Mouse (Mus musculus) embryonic facial prominence, embryonic 13.5 days (tissue): ENCODE results near the gene Wdr81. TPM values are rescaled to one million over a fixed set of nuclear protein-coding genes. Genes with fewer than 3 reads are reported as not detected.

ENCODE experiments used
- ATAC-seq: fragments of 200-750 bp; cut with Nextera tagmentation; 2 replicates; pipeline ENCODE4 v1.8.0; 2017; ENCODE audit warnings: low read depth; ENCODE audit not compliant: insufficient number of reproducible peaks, insufficient read depth, low FRiP score, low TSS enrichment
- H3K27ac ChIP-seq: fragments of 300-500 bp; sonication (generic); 2 replicates; pipeline ENCODE4 v1.5.1; 2015; ENCODE audit warnings: moderate library complexity, mild to moderate bottlenecking, inconsistent platforms
- H3K27me3 ChIP-seq: fragments of 300-500 bp; sonication (generic); 2 replicates; pipeline ENCODE4 v1.6.1; 2015; ENCODE audit warnings: mild to moderate bottlenecking, inconsistent platforms
- H3K36me3 ChIP-seq: fragments of 300-500 bp; sonication (generic); 2 replicates; pipeline ENCODE4 v1.6.1; 2015; ENCODE audit warnings: mild to moderate bottlenecking, inconsistent platforms
- H3K4me1 ChIP-seq: fragments of 300-500 bp; sonication (generic); 2 replicates; pipeline ENCODE4 v1.6.1; 2015; ENCODE audit warnings: inconsistent platforms
- H3K4me2 ChIP-seq: fragments of 300-500 bp; sonication (generic); 2 replicates; pipeline ENCODE4 v1.6.1; 2015; ENCODE audit warnings: moderate library complexity, mild to moderate bottlenecking, inconsistent platforms
- H3K4me3 ChIP-seq: fragments of 300-500 bp; sonication (generic); 2 replicates; pipeline ENCODE4 v1.5.1; 2015; ENCODE audit warnings: mild to moderate bottlenecking, inconsistent platforms
- H3K9ac ChIP-seq: fragments of 300-500 bp; sonication (generic); 2 replicates; pipeline ENCODE4 v1.6.1; 2015; ENCODE audit warnings: mild to moderate bottlenecking, inconsistent platforms
- H3K9me3 ChIP-seq: fragments of 300-500 bp; sonication (generic); 2 replicates; pipeline ENCODE4 v1.6.1; 2016; ENCODE audit warnings: inconsistent platforms
- WGBS: fragments of 180-500 bp; shearing (Covaris S2); methylation state at CpG from one replicate; pipeline ENCODE4 v1.1.7; 2015; ENCODE audit warnings: mixed read lengths; 5-methylcytosine and 5-hydroxymethylcytosine counted together
- polyA plus RNA-seq: library from polyadenylated mRNA; unstranded; fragments of >200 nt; fragmentation: Nextera tagmentation; extraction: Ambion mirVana; gene quantifications from 2 replicates; pipeline ENCODE4 v1.2.1, GENCODE M21; 2015

The Wdr81 gene
- polyA plus RNA-seq, 1 experiment from 2014 or later = 5.3 TPM

DNA sequence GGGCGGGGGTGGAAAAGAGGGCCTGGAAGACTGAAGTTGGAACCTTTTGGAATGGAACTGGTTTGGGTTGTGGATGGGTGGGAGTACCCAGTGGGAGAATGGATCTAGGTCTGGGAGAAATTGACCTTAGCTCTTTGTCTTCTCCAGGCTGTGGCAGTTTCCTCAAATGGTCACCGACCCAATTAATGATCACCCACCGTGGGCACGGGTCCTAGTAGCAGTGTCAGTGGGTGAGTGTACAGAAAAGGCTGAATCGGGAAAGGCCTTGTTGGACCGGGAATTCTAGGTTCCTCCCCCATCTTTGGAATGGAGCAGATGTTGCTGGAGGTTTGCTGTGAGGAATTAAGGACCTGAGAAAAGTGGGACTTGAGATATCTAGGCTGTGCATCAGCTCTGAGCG lies 13.9 kb upstream of the Wdr81 start:
- Histone ChIP-seq H3K9ac (peak overlapping the region; percentile 80), H3K27me3 (no peaks in the 10 kb centered on the region), H3K9me3 (no peaks in the 10 kb centered on the region), H3K27ac (peak overlapping the region; percentile 70), H3K4me2 (peak overlapping the region; percentile 78), H3K4me1 (peaks cover 21% of the 10 kb centered on the region), H3K36me3 (peaks cover 11% of the 10 kb centered on the region), H3K4me3 (peak overlapping the region; percentile 52)
- WGBS = 68% methylated on average over 7 of the region's 7 CpGs
- ATAC-seq = no peak; the same call in 1 of the 2 replicates

DNA sequence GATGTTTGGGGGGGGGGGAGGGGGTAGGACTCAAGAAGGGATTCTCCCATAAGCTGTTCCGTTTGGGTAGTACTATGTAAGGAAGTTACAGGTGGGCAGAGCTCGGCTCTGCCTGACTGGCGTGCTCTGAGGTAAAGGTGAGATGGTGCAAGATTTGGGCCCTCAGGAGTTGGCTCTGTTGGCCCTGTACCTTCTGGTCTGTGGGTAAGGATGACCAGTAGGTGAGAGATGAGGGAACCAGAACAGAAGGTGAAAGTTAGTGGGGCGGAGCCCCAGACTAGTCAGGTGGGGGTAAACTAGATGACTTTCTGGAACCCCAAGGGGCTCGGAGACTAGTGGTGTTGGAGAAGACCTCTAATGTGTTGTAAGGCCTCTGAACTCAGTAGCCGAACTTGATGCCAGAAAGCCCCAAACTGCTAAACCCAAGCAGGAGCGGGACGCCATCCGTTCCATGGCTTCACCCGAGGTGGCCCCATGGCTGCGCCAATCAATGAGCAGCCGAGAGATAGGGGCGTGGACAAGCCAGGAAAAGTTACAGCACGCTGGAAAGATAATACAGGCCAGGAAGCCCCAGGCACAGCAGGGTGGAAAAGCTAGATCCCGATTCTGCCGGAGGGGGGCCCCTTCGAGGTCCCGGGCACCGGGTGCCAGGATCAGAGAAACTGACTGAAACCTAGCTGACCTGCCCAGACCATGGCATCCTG lies 13.1 kb upstream of the Wdr81 start:
- ATAC-seq = peak; percentile 69; the same call in 1 of the 2 replicates
- peak overlapping the region; percentile 70 for H3K27ac ChIP-seq
- peak overlapping the region; percentile 52 for H3K4me3 ChIP-seq
- H3K4me1 ChIP-seq = peaks cover 28% of the 10 kb centered on the region
- no peaks in the 10 kb centered on the region for H3K27me3 ChIP-seq
- no peaks in the 10 kb centered on the region for H3K9me3 ChIP-seq
- peaks cover 11% of the 10 kb centered on the region for H3K36me3 ChIP-seq
- peak overlapping the region; percentile 78 for H3K4me2 ChIP-seq
- H3K9ac ChIP-seq = peak overlapping the region; percentile 80
- WGBS = 20% methylated on average over 19 of the region's 19 CpGs

DNA sequence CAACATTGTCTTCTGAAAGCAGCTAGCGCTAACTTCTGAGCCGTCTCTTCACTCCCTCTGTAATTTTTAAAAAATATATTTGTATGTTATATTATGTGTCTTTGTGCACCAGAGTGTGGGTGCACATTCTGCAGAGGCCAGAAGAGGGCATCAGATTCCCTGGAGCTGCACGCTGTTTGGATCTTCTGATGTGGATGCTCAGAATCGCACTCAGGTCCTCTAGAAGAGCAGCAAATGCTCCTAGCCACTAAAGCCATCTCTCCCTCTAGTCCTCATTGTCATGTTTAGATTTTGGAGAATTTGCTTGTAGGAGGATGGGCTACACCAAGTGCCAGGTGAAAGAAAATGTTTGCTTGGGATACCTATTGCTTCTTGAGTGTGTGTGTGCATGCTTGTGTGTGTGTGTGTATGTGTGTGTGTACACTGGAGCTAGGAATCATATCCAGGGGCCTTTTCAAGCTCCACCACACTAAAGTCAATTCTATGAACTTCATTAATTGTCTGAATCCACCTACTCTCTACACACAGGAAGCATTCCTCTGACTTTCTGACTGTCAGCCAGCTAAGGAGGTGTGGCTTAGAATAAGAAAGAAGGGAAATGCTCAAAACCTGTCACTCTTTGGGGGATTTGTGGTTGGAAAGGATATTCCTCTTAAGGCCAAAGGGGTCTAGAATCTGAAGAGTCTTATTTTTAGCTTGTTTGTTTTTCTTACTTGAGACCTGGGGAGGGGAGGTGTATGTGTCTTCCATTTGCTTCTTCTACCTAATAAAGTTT lies 12.4 kb upstream of the Wdr81 start:
- no peaks in the 10 kb centered on the region for H3K27me3 ChIP-seq
- no peak overlapping the region; the same call in 1 of the 2 replicates for H3K4me2 ChIP-seq
- ATAC-seq = no peak
- no peak overlapping the region for H3K4me3 ChIP-seq
- 95% methylated on average over 4 of the region's 4 CpGs for WGBS
- no peaks in the 10 kb centered on the region for H3K9me3 ChIP-seq
- H3K4me1 ChIP-seq = peaks cover 36% of the 10 kb centered on the region
- H3K27ac ChIP-seq = no peak overlapping the region; the same call in 1 of the 2 replicates
- peaks cover 11% of the 10 kb centered on the region for H3K36me3 ChIP-seq
- H3K9ac ChIP-seq = no peak overlapping the region

DNA sequence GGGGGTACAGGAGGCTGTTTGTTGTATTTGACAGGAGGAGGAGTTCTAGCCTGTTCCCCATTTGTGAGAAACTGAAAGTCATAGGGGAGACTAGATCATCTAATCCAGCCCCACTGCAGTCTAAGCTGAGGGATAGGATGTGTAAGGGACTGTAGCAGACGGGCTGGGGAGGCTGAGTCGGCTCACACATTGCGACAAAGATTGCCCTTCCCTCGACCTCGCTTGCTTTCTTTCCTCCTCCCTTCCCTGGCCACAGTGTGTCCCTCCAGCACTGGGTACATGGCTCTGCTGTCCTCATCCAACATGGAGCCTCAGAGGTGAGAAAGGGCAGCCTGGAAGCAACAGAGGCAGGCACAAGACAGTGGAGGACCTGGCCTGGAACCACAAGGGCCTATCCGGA lies 10.5 kb upstream of the Wdr81 start:
- Histone ChIP-seq H3K27ac (no peak overlapping the region), H3K36me3 (peaks cover 11% of the 10 kb centered on the region), H3K9ac (no peak overlapping the region), H3K4me1 (peaks cover 40% of the 10 kb centered on the region), H3K9me3 (no peaks in the 10 kb centered on the region), H3K4me3 (no peak overlapping the region), H3K27me3 (no peaks in the 10 kb centered on the region), H3K4me2 (no peak overlapping the region)
- ATAC-seq = no peak
- WGBS = 80% methylated on average over 6 of the region's 6 CpGs

DNA sequence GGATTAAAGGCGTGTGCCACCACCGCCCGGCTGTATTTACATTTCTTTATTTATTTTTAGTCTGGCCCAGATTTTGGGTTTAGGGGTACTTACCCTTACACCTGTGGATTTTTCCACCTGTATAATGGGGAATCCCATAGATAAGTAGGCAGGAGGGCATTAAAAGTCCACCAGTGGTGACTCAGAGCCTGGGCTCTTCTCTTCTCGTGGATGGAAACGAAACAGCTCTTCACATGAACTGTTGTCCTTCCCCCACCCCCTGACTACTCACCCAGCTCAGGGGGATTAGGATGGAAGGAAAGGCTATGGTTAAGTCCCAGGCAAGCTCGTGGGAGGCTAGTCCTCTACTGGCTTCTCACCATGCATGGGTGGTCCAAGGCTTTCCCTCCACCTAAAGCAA lies 9.9 kb upstream of the Wdr81 start:
- Histone ChIP-seq H3K4me1 (peaks cover 46% of the 10 kb centered on the region), H3K9me3 (no peaks in the 10 kb centered on the region), H3K27ac (no peak overlapping the region), H3K9ac (no peak overlapping the region), H3K36me3 (peaks cover 11% of the 10 kb centered on the region), H3K4me2 (no peak overlapping the region), H3K4me3 (no peak overlapping the region), H3K27me3 (no peaks in the 10 kb centered on the region)
- WGBS = 87% methylated on average over 6 of the region's 6 CpGs
- no peak for ATAC-seq

DNA sequence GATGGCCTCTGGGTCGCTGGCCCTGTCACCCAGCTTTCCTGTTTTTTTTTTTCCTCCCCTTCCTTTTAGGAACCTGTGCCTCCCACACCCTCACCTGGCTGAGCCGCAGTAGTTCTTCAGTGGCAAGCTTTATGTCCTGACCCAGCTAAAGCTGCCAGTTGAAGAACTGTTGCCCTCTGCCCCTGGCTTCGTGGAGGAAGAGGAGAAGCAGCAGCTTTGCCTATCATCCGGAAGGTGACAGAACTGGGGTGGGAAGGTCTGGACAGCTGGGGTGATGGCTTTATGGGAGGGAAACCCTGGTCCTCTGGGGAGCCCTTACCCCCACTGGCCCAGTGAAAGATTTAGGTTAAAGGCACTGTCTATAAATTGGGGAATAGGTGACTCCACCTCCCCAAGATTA lies 9.1 kb upstream of the Wdr81 start:
- no peak overlapping the region for H3K4me3 ChIP-seq

DNA sequence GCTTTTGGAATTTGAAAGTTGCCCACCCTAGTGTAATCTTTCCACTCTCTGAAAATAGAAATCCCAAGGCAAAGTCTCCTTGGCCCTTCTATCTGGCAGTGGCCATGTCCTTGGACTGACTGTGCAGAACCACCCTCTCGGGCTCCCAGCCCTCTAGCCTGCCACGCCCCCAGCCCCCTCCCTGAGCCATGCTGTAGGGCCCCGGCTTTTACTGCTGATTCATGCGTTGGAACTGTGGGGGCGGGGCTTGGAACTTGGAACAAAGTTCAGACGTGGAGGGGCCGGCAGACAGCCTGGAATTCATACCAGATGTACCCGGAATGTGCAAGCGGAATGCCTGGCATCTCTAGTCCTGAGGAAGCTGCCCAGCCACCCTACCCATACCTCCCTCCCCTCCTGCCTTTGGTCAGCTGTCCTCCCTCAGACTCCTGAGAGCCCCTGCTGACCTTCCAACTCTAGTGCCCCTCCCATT lies 8.4 kb upstream of the Wdr81 start:
- H3K4me3 ChIP-seq = peak overlapping the region; percentile 64
- peak overlapping the region; percentile 68 for H3K9ac ChIP-seq
- H3K9me3 ChIP-seq = no peaks in the 10 kb centered on the region
- H3K27me3 ChIP-seq = no peaks in the 10 kb centered on the region
- H3K36me3 ChIP-seq = peaks cover 11% of the 10 kb centered on the region
- H3K4me1 ChIP-seq = peaks cover 40% of the 10 kb centered on the region
- ATAC-seq = no peak
- WGBS = under 1% methylated on average over 9 of the region's 9 CpGs
- peak overlapping the region; percentile 82 for H3K27ac ChIP-seq
- peak overlapping the region; percentile 98 for H3K4me2 ChIP-seq

More for the DNA sequence above, 9.1 kb upstream of the Wdr81 start:
- 56% methylated on average over 4 of the region's 4 CpGs for WGBS
- peaks cover 11% of the 10 kb centered on the region for H3K36me3 ChIP-seq
- no peaks in the 10 kb centered on the region for H3K27me3 ChIP-seq
- H3K4me1 ChIP-seq = peaks cover 47% of the 10 kb centered on the region
- H3K27ac ChIP-seq = peak overlapping the region; percentile 82
- H3K9ac ChIP-seq = no peak overlapping the region
- peak overlapping the region; percentile 98 for H3K4me2 ChIP-seq
- no peak for ATAC-seq
- no peaks in the 10 kb centered on the region for H3K9me3 ChIP-seq

DNA sequence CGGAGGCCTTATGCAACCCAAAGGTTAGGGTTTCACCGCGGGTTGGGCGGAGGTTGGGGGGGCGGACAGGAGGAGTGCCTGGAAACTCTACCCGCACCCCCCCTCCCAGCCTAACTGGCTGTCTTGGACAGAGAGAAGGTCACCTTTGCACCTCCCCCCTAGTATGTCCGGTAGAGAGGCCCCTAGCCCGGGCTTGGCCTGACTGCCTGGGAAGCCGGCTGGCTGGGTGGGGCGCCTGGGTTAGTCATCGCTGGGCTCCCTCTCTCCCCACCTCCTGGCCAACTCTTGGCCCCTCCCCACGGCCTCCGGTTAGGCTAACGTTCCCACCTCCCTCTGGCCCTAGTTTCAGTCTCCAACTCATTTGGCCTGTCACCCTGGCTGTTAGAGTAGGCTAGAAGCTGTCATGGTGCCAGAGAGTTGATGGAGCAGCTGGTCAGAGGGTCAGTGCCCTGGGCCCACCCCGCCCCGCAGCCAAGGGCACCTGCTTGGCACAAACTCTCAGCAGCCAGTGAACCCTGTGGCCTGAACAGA lies 7.8 kb upstream of the Wdr81 start:
- peaks cover 34% of the 10 kb centered on the region for H3K4me1 ChIP-seq
- no peaks in the 10 kb centered on the region for H3K9me3 ChIP-seq
- H3K4me3 ChIP-seq = peak overlapping the region; percentile 64
- 0 out of 2 replicates have a peak, but pooled peaks have one; percentile 11 for ATAC-seq
- 6% methylated on average over 14 of the region's 16 CpGs for WGBS
- peak overlapping the region; percentile 68 for H3K9ac ChIP-seq
- H3K4me2 ChIP-seq = peak overlapping the region; percentile 98
- H3K27ac ChIP-seq = peak overlapping the region; percentile 82
- no peaks in the 10 kb centered on the region for H3K27me3 ChIP-seq
- peaks cover 11% of the 10 kb centered on the region for H3K36me3 ChIP-seq

DNA sequence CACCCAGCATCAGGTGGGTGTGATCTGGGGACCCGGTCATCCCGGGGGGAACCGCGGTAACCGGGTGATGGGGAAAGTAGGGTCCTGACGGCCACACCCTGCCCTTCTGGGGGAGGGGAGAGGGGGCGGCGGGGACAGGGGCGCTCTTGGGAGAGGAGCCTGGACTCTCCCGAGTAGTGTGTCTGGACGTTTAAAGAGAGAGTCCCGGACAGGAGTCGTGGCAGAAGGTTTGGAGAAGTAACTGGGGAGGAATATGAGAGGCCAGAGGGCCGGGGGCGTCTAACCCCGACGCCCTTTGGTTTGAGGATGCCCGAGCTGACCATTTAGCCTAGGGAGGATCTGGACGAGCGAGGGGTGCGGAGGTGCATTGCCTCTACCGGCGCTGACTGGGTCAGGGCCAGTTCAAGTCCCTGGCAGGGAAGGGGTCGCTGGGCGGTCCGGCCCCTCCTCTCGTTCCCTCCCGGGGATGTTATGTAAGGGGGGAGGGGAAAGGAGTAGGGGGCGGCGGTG lies 7.3 kb upstream of the Wdr81 start:
- no peaks in the 10 kb centered on the region for H3K27me3 ChIP-seq
- ATAC-seq = no peak; the same call in 1 of the 2 replicates
- H3K36me3 ChIP-seq = peaks cover 11% of the 10 kb centered on the region
- H3K9ac ChIP-seq = peak overlapping the region; percentile 68
- peaks cover 34% of the 10 kb centered on the region for H3K4me1 ChIP-seq
- H3K27ac ChIP-seq = peak overlapping the region; percentile 82
- H3K4me2 ChIP-seq = peak overlapping the region; percentile 98
- H3K4me3 ChIP-seq = peak overlapping the region; percentile 64
- under 1% methylated on average over 29 of the region's 30 CpGs for WGBS
- no peaks in the 10 kb centered on the region for H3K9me3 ChIP-seq

DNA sequence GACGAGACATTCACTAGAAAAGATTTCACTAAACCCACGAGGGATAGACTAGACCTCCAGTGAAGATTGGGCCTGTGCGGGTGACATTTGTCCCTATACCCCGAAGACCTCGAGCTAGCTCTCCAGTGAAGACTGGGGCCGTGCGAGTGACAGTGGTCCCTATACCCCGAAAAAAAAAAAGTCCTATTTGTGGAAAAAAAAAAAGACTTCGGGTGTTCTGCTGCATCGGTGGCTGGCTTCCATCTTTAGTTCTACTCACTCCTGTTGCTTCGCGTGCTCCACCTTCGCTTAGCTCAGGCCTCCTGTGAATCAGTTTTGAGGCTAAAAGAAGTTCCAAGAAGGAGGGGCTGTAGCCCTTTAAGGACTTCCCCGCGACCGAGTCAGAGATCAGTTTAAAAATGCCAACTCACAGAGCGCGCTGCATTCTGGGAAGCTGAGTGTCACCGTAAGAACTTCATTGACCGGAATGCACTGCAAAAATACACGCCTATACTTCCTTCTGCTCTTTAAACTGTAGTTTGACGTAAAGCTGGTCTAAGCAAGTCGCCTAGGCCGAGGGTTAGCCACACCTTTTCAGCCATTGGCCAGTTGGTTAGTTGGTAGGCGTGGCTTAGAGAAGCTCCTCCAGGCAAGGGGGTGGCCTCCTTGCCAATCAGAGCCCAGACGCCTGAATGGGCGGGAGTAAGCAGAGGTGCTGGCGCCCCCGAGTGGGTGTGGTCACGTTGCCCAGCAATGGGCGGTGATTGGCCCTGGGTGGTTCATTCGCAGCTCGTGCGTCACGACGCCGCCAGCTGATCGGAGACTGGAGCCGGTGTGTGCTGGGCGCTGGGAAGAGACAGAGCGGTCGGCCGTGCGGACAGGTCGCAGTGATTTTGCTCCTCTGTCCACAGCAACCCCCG lies 6.6 kb upstream of the Wdr81 start, which contains the start of gene Tlcd2:
Gene Tlcd2 (plus strand): TSS at position 872 of the 899 bp plus-strand sequence.
- Histone ChIP-seq H3K27ac (peak within 1 kb of the TSS; percentile 95), H3K9ac (peak within 1 kb of the TSS; percentile 70), H3K9me3 (no peaks in the 10 kb centered on the region), H3K4me3 (peak within 1 kb of the TSS; percentile 64), H3K36me3 (peaks cover 11% of the 10 kb centered on the region), H3K4me1 (peaks cover 34% of the 10 kb centered on the region), H3K27me3 (no peaks in the 10 kb centered on the region), H3K4me2 (peak within 1 kb of the TSS; percentile 98)
- under 1% methylated on average over 46 of the region's 46 CpGs for WGBS
- peak; percentile 91 for ATAC-seq
